Mouse (Mus musculus) lung, adult 2 months (tissue): ENCODE measurements around the gene Ces3a.

ENCODE experiments used
- CTCF ChIP-seq: fragments of 200-500 bp; IDR thresholded peaks from 2 replicates; pipeline ENCODE4 v1.5.1; 2011; ENCODE audit warnings: mild to moderate bottlenecking, low read length, control low read depth; ENCODE audit not compliant: insufficient read depth
- POLR2A ChIP-seq: fragments of 200-500 bp; IDR thresholded peaks from 2 replicates; pipeline ENCODE4 v1.6.1; 2011; ENCODE audit warnings: low read depth, mild to moderate bottlenecking, control low read depth, low read length, borderline replicate concordance; ENCODE audit errors: extremely low read depth

DNA sequence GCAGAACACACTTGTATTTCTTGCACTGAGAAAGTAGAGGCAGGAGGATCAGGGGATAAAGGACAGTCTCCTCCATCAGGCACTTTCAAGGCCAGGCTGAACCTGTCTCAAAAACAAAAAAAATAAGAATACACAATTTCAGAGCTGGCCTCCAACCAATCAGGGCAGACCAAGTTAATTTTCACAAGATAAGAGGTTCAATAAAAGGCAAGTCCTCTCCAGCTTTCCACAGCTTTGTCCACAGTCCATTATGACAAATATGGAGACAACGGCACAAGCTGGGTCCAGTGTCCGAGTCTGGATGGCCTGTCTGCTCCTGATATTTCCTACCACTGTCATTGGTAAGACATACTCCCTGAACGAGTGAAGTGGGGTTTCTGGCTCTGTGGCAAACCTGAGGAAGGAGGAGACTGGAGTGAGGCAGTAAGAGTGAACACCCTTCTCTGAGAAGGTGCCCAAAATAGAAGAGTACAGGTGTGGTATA lies at the start of gene Ces3a:
- TF ChIP-seq CTCF (no peak), POLR2A (no peak)
